ENCODE assay signal across 27 mouse cellular contexts in the genomic region with DNA sequence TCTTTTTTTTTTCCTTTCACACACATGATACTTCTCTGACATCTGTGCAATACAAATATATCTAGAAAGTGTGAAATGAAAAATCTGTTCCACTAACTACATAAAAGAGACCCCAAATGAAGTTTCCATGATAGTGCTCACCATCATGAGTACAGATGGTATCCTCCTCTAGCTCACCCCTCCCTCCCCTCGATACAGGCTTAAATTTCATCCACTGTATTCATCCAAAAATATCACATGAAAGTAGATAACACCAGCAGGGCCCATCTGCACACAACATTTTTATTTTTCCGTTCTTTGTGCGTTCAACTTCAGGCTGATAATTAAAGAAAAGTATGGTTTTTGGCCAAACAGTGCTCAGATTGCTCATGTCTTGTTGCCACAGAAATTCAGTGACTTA. TPM values are rescaled to one million over a fixed set of nuclear protein-coding genes. Genes with fewer than 3 reads are reported as not detected.
DNase-seq lines count a peak whose midpoint lies in the region; ATAC-seq and TF ChIP-seq lines count a peak whose summit lies in the region.
"Had no signal": no experiment of that assay in that cellular context is flagged by ENCODE, and none has a peak within 500 bp of the region (broad histone marks: within the 10 kb centered on the region; RNA-seq: fewer than 3 reads in every experiment).

No protein-coding gene starts in this region.

- H3K4me1 ChIP-seq in forebrain, embryonic 15.5 days: peaks cover 32% of the 10 kb centered on the region
- H3K4me1 ChIP-seq in forebrain, embryonic 12.5 days: peaks cover 4% of the 10 kb centered on the region

- ATAC-seq in forebrain, embryonic 15.5 days (replicated peaks): peak; percentile 35; the same call in 1 of the 2 replicates
- no peak for ATAC-seq in forebrain, embryonic 12.5 days (ENCODE audit: low FRiP score)
- no peak for ATAC-seq in cerebellum, adult (ENCODE audit: insufficient number of reproducible peaks, low FRiP score, low TSS enrichment)
- ATAC-seq: activated CD4-positive, CD25-positive, alpha-beta regulatory T cell, adult 4 months; intestine, embryonic 15.5 days; Patski had no signal

- no peak overlapping the region for H3K9ac ChIP-seq in forebrain, embryonic 15.5 days (replicated peaks)
- no peak overlapping the region for H3K9ac ChIP-seq in forebrain, embryonic 12.5 days
- H3K9ac ChIP-seq: embryonic facial prominence, embryonic 15.5 days; heart, embryonic 12.5 days; hindbrain, embryonic 14.5 days; intestine, embryonic 15.5 days had no signal

- no peak overlapping the region for H3K4me2 ChIP-seq in forebrain, embryonic 15.5 days (replicated peaks)
- H3K4me2 ChIP-seq in forebrain, embryonic 12.5 days: no peak overlapping the region
- H3K4me2 ChIP-seq: embryonic facial prominence, embryonic 15.5 days; heart, embryonic 12.5 days; hindbrain, embryonic 14.5 days; intestine, embryonic 15.5 days had no signal

- H3K36me3 ChIP-seq in forebrain, embryonic 15.5 days: no peaks in the 10 kb centered on the region
- H3K36me3 ChIP-seq in forebrain, embryonic 12.5 days (replicated peaks): no peaks in the 10 kb centered on the region
- H3K36me3 ChIP-seq: embryonic facial prominence, embryonic 15.5 days; heart, embryonic 12.5 days; hindbrain, embryonic 10.5 days; intestine, embryonic 15.5 days had no signal

- intact Hi-C loops in left cerebral cortex, postnatal 14 days (cut with DNase I): no loop called here

- H3K27me3 ChIP-seq in forebrain, embryonic 15.5 days: no peaks in the 10 kb centered on the region
- H3K27me3 ChIP-seq in forebrain, embryonic 12.5 days: peaks cover 5% of the 10 kb centered on the region; the same call in 1 of the 2 replicates
- H3K27me3 ChIP-seq: CH12.LX had no signal

- peak overlapping the region; percentile 78 for H3K27ac ChIP-seq in forebrain, embryonic 15.5 days (replicated peaks)
- no peak overlapping the region for H3K27ac ChIP-seq in forebrain, embryonic 12.5 days
- H3K27ac ChIP-seq in layer of hippocampus, adult 2 months: peak overlapping the region; percentile 75
- H3K27ac ChIP-seq: embryonic facial prominence, embryonic 15.5 days; gastrocnemius, adult 2 months; hindbrain, embryonic 10.5 days; hindbrain, embryonic 14.5 days; intestine, embryonic 15.5 days had no signal

- TF ChIP-seq CTCF in layer of hippocampus, adult 2 months (conservative IDR thresholded peaks at IDR 0.05): no peak

- WGBS in forebrain, embryonic 15.5 days: 64% methylated on average over 3 of the region's 3 CpGs
- WGBS in forebrain, embryonic 12.5 days: 83% methylated on average over 3 of the region's 3 CpGs

- no peaks in the 10 kb centered on the region for H3K9me3 ChIP-seq in forebrain, embryonic 15.5 days
- H3K9me3 ChIP-seq in forebrain, embryonic 12.5 days: no peaks in the 10 kb centered on the region
- H3K9me3 ChIP-seq: embryonic facial prominence, embryonic 15.5 days; heart, embryonic 12.5 days; hindbrain, embryonic 10.5 days; intestine, embryonic 15.5 days had no signal

- no peak overlapping the region for H3K4me3 ChIP-seq in forebrain, embryonic 15.5 days
- no peak overlapping the region for H3K4me3 ChIP-seq in forebrain, embryonic 12.5 days (replicated peaks)
- peak overlapping the region; percentile 19; the same call in 1 of the 2 replicates for H3K4me3 ChIP-seq in layer of hippocampus, adult 2 months
- H3K4me3 ChIP-seq: embryonic facial prominence, embryonic 15.5 days; erythroblast, embryonic 14.5 days; gastrocnemius, adult 2 months; heart, embryonic 12.5 days; hindbrain, embryonic 10.5 days; intestine, embryonic 15.5 days had no signal

- DNase-seq in layer of hippocampus, adult 2 months (ENCODE audit: low spot score in 2 of 2): peak; percentile 43 to 72
- no peak for DNase-seq in layer of hippocampus, postnatal 10 days (ENCODE audit: low spot score in 2 of 2)
- DNase-seq in left cerebral cortex, postnatal 14 days (ENCODE audit: low spot score in 2 of 2): peak; percentile 28 to 55
- no peak for DNase-seq in left cerebral cortex, adult 18-20 months (ENCODE audit: low spot score in 2 of 2)
- peak; percentile 71 for DNase-seq in telencephalon, adult 2 months (ENCODE audit: low read depth, low spot score)
- DNase-seq: adrenal gland, postnatal 14 days; cerebellum, adult 11 months; cerebellum, adult 8-10 months; cerebellum, postnatal 14 days; embryo, embryonic 11 days; gastrocnemius, adult 2 months; gastrocnemius, postnatal 25 days had no signal

RNA-seq across cellular contexts. Expression of gene Hecw1, which starts 5.5 kb away (rescaled TPM):
- polyA plus RNA-seq in forebrain, embryonic 15.5 days (2015; fragmentation: Nextera tagmentation; extraction: Ambion mirVana): 42.5 and 46.5 TPM in 2 replicates
- 17.4 and 19.6 TPM in 2 replicates for polyA plus RNA-seq in forebrain, embryonic 12.5 days (2016; fragmentation: Nextera tagmentation; extraction: Ambion mirVana)
- total RNA-seq in layer of hippocampus, adult 2 months (2021): 10 to 100 TPM; 65.4 to 68.6 TPM
- total RNA-seq in layer of hippocampus, postnatal 10 days (2021): 100 to 1,000 TPM; 112 TPM
- total RNA-seq in left cerebral cortex, postnatal 14 days (2021): 100 to 1,000 TPM; 127 to 142 TPM
- 100 to 1,000 TPM; 120 TPM for total RNA-seq in left cerebral cortex, adult 18-20 months (2021)
- total RNA-seq: adrenal gland, adult 18-20 months; CH12.LX; common myeloid progenitor, adult 5-6 weeks; granulocyte monocyte progenitor cell, adult 5-6 weeks had no signal
- polyA plus RNA-seq: Patski had no signal

Comparison
In these comparisons a context has a peak if more than half of its experiments do, and no peak if none do; other contexts are left out.
1. DNase-seq: peak in layer of hippocampus, adult 2 months (2 of 2), left cerebral cortex, postnatal 14 days (2 of 2) and telencephalon, adult 2 months (single experiment); none in layer of hippocampus, postnatal 10 days (0 of 2) and left cerebral cortex, adult 18-20 months (0 of 2).